Mouse (Mus musculus): ENCODE measurements around the gene Sfmbt1.

GRCm38 (mm10) chr14:30716051-30716952 lies 1.7 kb downstream of the Sfmbt1 start:
- TF ChIP-seq CTCF (IDR thresholded peaks at IDR 0.05; ENCODE audit: borderline replicate concordance, insufficient read depth, low read depth, low read length) (no peak), POLR2A (IDR thresholded peaks at IDR 0.05; ENCODE audit: borderline replicate concordance, insufficient read depth, low read length) (0 out of 2 replicates have a peak, but pooled peaks have one; percentile 6)

Measured in cerebellum, adult 2 months (tissue).